Mouse (Mus musculus): ENCODE measurements around the gene Il1r1.

GRCm38 (mm10) chr1:40222680-40223079, 2.2 kb upstream of the Il1r1 start:
- TF ChIP-seq CTCF (IDR thresholded peaks at IDR 0.05; ENCODE audit: control insufficient read depth, insufficient read depth, insufficient replicate concordance, low read depth, low read length) (no peak), POLR2A (IDR thresholded peaks at IDR 0.05; ENCODE audit: control insufficient read depth, low read depth, low read length) (no peak)
